Mouse (Mus musculus): ENCODE measurements around the gene Lyrm1.

- no peak for TF ChIP-seq POLR2A (IDR thresholded peaks at IDR 0.05; ENCODE audit: borderline replicate concordance, insufficient read depth, low read length)
- TF ChIP-seq CTCF (IDR thresholded peaks at IDR 0.05; ENCODE audit: borderline replicate concordance, insufficient read depth, low read depth, low read length) = no peak
Observed at GRCm38 (mm10) chr7:119880345-119880744, 15.3 kb upstream of the Lyrm1 start.

Data from cerebellum, adult 2 months (tissue).